In the genomic region with DNA sequence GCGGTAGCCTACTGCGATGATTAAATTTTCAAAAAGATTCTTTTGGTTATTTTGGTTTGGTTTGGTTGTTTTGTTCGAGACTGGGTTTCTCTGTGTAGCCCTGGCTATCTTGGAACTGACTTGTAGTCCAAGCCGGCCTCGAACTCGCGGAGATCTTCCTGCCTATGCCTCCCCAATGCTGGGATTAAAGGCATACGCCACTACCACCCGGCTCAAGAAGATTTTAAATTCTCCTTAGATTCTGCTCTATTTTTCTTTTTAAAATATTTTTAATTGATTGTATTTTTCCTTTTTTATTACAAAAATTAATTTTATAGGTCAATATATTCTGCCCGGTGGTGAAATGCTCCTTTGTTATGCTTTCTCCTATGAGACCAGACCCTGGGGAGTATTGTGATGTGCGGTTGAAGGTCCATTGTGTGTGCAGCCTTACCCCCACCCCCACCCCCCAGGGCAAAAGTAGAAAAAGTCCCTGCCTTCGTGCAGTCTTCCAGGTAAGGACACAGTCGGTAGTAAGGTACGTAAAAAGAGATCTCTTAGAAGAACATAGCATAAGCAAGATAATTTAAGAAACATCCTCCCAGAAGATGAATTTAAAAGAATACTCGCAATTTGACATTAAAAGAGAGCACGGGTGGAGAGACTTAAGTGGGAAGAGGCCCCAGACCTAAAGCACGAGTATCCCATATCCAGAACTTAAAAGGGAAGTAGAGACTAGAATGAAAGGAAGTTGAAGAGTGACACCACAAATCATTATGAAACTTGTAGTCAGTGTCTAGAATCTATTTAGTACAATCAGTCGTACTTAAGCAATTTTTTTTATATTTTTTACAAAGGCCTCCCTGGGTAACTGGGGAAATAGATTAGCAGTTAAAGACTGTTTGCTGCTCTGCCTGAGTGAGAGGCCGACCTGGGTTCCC, we compare ENCODE assay signal across 8 mouse cellular contexts. TPM values are rescaled to one million over a fixed set of nuclear protein-coding genes. Genes with fewer than 3 reads are reported as not detected.
A peak's percentile ranks its signal among the peaks of the same experiment; 100 is the strongest.
DNase-seq lines count a peak whose midpoint lies in the region; ATAC-seq and TF ChIP-seq lines count a peak whose summit lies in the region.

No protein-coding gene starts in this region.

- no peaks in the 10 kb centered on the region for H3K36me3 ChIP-seq in kidney, postnatal 0 days (ENCODE audit: insufficient read depth, low read length)
- no peaks in the 10 kb centered on the region for H3K36me3 ChIP-seq in embryonic facial prominence, embryonic 10.5 days (replicated peaks)
- H3K36me3 ChIP-seq in intestine, embryonic 15.5 days = no peaks in the 10 kb centered on the region

- H3K27me3 ChIP-seq in kidney, postnatal 0 days (ENCODE audit: insufficient read depth, low read length) = no peaks in the 10 kb centered on the region
- H3K27me3 ChIP-seq in embryonic facial prominence, embryonic 10.5 days (replicated peaks; ENCODE audit: low read depth, poor library complexity, severe bottlenecking) = no peaks in the 10 kb centered on the region
- no peaks in the 10 kb centered on the region for H3K27me3 ChIP-seq in intestine, embryonic 15.5 days (replicated peaks)

- peak overlapping the region; percentile 99; the same call in 1 of the 2 replicates for H3K9ac ChIP-seq in kidney, postnatal 0 days (ENCODE audit: low read depth, low read length)
- H3K9ac ChIP-seq in intestine, embryonic 15.5 days = peak overlapping the region; percentile 97

- DNase-seq in kidney, postnatal 0 days (ENCODE audit: low spot score) = no peak
- DNase-seq in kidney, postnatal 10 days = no peak
- DNase-seq in embryonic facial prominence, embryonic 10.5 days (ENCODE audit: low spot score) = no peak
- no peak for DNase-seq in adrenal gland, postnatal 10 days
- DNase-seq in cerebellum, postnatal 25 days = no peak
- DNase-seq in kidney, postnatal 4 days = no peak

- H3K4me2 ChIP-seq in kidney, postnatal 0 days (ENCODE audit: low read length) = peak overlapping the region; percentile 71
- peak overlapping the region; percentile 74 for H3K4me2 ChIP-seq in intestine, embryonic 15.5 days (replicated peaks)

- H3K4me1 ChIP-seq in kidney, postnatal 0 days (replicated peaks; ENCODE audit: insufficient read depth, low read length) = peaks cover 11% of the 10 kb centered on the region
- H3K4me1 ChIP-seq in embryonic facial prominence, embryonic 10.5 days = peaks cover 20% of the 10 kb centered on the region
- H3K4me1 ChIP-seq in intestine, embryonic 15.5 days (replicated peaks) = peaks cover 21% of the 10 kb centered on the region; the same call in 1 of the 2 replicates

- no peaks in the 10 kb centered on the region for H3K9me3 ChIP-seq in kidney, postnatal 0 days (replicated peaks; ENCODE audit: low read length)
- no peaks in the 10 kb centered on the region for H3K9me3 ChIP-seq in embryonic facial prominence, embryonic 10.5 days
- no peaks in the 10 kb centered on the region for H3K9me3 ChIP-seq in intestine, embryonic 15.5 days

- no peak for TF ChIP-seq CTCF in kidney, postnatal 0 days (IDR thresholded peaks at IDR 0.05; ENCODE audit: low read depth)

- WGBS in kidney, postnatal 0 days = 52% methylated on average over 19 of the region's 19 CpGs
- 58% methylated on average over 19 of the region's 19 CpGs for WGBS in embryonic facial prominence, embryonic 10.5 days
- 52% methylated on average over 19 of the region's 19 CpGs for WGBS in intestine, embryonic 15.5 days

- H3K4me3 ChIP-seq in kidney, postnatal 0 days (replicated peaks; ENCODE audit: low read depth, low read length) = peak overlapping the region; percentile 99
- H3K4me3 ChIP-seq in embryonic facial prominence, embryonic 10.5 days = peak overlapping the region; percentile 94
- H3K4me3 ChIP-seq in intestine, embryonic 15.5 days (replicated peaks) = peak overlapping the region; percentile 88

- ATAC-seq in kidney, postnatal 0 days (replicated peaks; ENCODE audit: low FRiP score, low read depth) = peak; percentile 63; the same call in 1 of the 2 replicates
- no peak for ATAC-seq in intestine, embryonic 15.5 days
- peak; percentile 57 for ATAC-seq in monocyte, adult 5-6 weeks (replicated peaks; ENCODE audit: insufficient number of reproducible peaks, low FRiP score, low TSS enrichment, poor library complexity, severe bottlenecking)

- peak overlapping the region; percentile 96 for H3K27ac ChIP-seq in kidney, postnatal 0 days
- H3K27ac ChIP-seq in embryonic facial prominence, embryonic 10.5 days (replicated peaks) = peak overlapping the region; percentile 89
- H3K27ac ChIP-seq in intestine, embryonic 15.5 days = peak overlapping the region; percentile 94; the same call in 1 of the 2 replicates

RNA-seq across cellular contexts. Expression of a gene that starts 0.6 kb away (rescaled TPM):
- polyA plus RNA-seq in kidney, postnatal 0 days (2015; fragmentation: Nextera tagmentation; extraction: Ambion mirVana) = 69.1 and 71.9 TPM in 2 replicates
- 59.9 and 60.8 TPM in 2 replicates for polyA plus RNA-seq in embryonic facial prominence, embryonic 10.5 days (2016; fragmentation: Nextera tagmentation; extraction: Ambion mirVana)
- 99.6 and 104 TPM in 2 replicates for polyA plus RNA-seq in intestine, embryonic 15.5 days (2015; fragmentation: Nextera tagmentation; extraction: Ambion mirVana)
- total RNA-seq in monocyte, adult 5-6 weeks (2017) = 173 to 227 TPM (median 191 TPM) in 3 replicates
- total RNA-seq in adrenal gland, postnatal 10 days (2021) = 100 to 1,000 TPM; 107 to 110 TPM

RNA-seq across cellular contexts. Expression of a gene that starts 32.7 kb away (rescaled TPM):
- polyA plus RNA-seq in kidney, postnatal 0 days (2015; fragmentation: Nextera tagmentation; extraction: Ambion mirVana) = 12.7 and 14.5 TPM in 2 replicates
- polyA plus RNA-seq in embryonic facial prominence, embryonic 10.5 days (2016; fragmentation: Nextera tagmentation; extraction: Ambion mirVana) = 34.3 and 34.8 TPM in 2 replicates
- polyA plus RNA-seq in intestine, embryonic 15.5 days (2015; fragmentation: Nextera tagmentation; extraction: Ambion mirVana) = 21.4 and 22.5 TPM in 2 replicates
- total RNA-seq in monocyte, adult 5-6 weeks (2017) = 39.7 to 59.4 TPM (median 42.1 TPM) in 3 replicates
- 10 to 100 TPM; 76.5 to 86.0 TPM for total RNA-seq in adrenal gland, postnatal 10 days (2021)
